Mouse (Mus musculus) spleen, adult 12 weeks (tissue): ENCODE results near the gene 1110008P14Rik.
"Not testable (repeated sequence)": the region's sequence is repeated elsewhere in the genome, so short reads cannot be mapped to it uniquely, and the experiment has no call there.

Source experiments
- DNase-seq: peaks from one replicate; pipeline ENCODE4 v3.0.0; 2022; ENCODE audit warnings: low spot score

1110008P14Rik gene

DNA sequence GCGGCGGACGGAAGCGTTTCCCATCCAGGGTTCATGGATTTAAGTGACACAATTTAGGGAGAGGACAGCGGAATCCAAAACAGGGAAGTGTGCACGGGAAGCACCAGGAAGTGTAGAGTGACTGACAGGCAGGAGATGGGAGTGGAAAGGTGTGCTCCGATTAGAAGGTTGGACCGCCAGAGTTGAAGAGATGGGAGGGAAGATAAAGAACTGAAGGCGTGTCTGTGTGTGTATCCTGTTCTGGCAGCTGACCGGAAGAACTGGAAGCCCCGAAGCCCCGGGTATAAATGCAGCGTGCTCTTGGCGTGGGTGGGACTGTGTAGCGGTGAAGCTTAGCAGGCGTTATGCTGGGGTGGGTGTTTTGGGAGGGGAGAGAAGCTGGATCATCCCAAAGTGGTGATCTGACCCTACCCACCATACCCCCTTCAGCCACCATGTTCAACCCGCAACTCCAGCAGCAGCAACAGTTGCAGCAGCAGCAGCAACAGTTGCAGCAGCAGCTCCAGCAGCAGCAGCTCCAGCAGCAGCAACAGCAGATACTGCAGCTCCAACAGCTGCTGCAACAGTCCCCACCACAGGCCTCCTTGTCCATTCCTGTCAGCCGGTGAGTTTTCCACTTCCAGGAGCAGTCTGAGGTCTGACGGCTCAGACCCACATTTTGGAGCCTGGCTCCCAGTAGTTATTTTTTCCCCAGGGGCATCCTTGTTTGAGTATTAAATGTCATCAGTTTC is 18.2 kb downstream of the 1110008P14Rik start:
- DNase-seq, result no peak

- DNase-seq, result peak; percentile 88
Measured at GRCm38 (mm10) chr2:32362817-32363340, 18.9 kb downstream of the 1110008P14Rik start.

GRCm38 (mm10) chr2:32362274-32362673 is 19.5 kb downstream of the 1110008P14Rik start:
- not testable (repeated sequence) for DNase-seq

DNA sequence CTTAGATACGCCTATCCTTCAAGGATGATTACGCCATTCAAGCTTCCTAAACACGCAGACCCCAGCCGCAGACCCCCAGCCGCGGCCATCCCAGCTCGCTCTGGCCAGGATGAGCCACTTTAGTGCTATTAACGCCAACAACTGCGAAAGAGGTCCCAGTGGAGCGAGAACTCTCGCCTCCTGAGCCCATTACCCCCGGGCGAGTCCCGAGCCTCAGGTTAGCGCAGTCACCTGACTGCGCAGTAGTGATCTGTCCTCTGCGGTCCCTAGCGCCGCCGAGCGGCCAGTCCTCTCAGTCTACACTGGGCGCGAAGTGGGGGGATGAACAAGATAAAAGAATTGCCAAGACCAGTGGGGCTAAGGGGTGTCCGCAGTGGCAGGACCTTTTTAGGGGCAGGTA is 20.3 kb downstream of the 1110008P14Rik start:
- DNase-seq, result peak; percentile 72

GRCm38 (mm10) chr2:32360741-32361140 is 21.0 kb downstream of the 1110008P14Rik start:
- peak; percentile 59 for DNase-seq

DNA sequence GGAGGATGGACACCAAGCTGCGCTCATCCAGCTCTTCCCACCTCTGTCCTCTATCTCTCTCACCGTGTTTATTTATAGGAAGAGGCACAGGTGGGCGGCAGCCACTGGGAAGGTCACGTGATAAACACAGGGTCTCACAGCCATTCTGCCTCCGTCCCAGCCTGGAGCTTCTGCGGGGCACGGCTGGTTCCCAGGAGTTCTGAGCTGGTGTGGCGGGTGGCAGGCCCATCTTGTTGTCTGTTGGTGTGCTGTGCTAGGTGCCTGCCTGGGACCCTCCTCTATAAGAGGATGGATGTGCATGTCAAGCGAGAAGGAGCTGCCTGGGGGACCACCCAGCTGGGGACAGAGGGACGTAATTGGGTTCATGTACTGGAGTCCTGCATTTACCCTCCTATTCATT is 23.4 kb downstream of the 1110008P14Rik start:
- DNase-seq, result no peak

- DNase-seq, result no peak
Measured at GRCm38 (mm10) chr2:32357710-32358109, 24.0 kb downstream of the 1110008P14Rik start.

DNA sequence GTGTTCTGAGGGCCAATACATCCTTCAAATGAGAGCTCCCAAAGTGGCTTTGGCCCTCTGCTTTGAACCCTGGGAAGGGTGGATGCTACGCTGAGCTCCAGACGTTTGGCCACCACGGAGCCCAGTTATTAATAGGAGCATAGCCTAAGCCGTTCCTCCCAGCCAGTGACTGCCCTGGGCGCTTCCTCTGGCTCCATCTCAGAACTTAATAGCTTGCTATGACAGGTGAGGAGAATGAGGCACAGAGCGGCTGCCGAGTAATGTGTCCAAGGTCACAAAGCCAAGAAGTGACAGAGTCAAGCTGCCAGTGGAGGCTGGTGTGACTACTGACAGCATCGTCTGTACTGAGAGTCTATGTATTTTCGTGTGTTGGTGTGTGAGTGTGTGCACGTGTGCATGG is 25.5 kb downstream of the 1110008P14Rik start:
- DNase-seq, result no peak

DNA sequence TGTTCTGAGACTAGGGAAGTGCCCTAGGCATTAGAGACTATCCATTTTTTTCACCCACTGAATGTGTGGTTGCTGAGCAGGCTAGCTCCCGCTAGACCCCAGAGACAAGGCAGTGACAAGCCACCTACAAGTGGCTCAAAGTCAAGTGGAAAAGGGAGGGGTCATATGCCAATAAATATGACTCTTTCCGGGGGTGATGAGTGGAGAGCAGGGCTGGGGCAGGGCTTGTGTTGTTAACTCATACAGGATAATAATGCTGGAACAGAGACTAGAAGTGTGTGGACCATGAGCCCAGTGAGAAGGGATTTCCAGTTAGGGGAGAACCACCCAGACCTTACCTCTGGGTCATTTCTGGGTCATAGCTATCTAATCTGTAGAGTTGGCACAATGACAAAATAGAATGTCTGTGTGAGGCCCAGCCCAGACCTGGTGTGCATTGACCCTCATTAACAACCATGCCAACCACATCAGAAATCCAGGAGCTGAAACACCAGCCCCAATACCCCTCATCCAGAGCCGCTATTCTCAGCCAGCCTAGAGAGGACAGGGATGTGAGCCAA is 27.3 kb downstream of the 1110008P14Rik start:
- DNase-seq, result no peak

DNA sequence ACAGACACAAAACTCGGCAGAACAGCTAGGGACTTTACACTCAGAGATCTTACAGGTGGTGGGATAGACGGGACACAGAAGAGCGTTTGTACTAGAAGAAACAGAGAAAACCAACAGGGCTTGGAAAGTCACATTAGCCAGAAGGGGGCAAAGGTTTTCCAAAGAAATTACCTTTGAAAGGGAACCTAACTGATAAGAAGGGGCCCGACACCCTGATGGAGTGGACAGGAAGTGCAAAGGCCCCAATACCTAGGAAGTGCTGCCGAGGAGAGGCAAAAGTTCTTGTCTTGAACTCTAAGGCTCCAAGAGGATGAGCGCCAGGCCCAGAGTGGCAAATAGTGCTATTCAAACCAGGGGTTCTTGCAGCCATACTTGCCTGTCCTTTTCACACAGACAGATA is 27.9 kb downstream of the 1110008P14Rik start:
- no peak for DNase-seq

- peak; percentile 79 for DNase-seq
Measured at GRCm38 (mm10) chr2:32353007-32353542, 28.7 kb downstream of the 1110008P14Rik start, which contains the start of gene Dnm1. Gene Dnm1, minus strand, starts transcription at chr2:32353338.

GRCm38 (mm10) chr2:32352151-32353006 is 29.4 kb downstream of the 1110008P14Rik start, which contains the start of gene Ciz1:
Gene Ciz1, plus strand, starts transcription at chr2:32352327.
- DNase-seq, result no peak

- no peak for DNase-seq
Measured at GRCm38 (mm10) chr2:32351471-32351961, 30.2 kb downstream of the 1110008P14Rik start.

- DNase-seq, result no peak
Measured at GRCm38 (mm10) chr2:32350471-32351051, 31.2 kb downstream of the 1110008P14Rik start.

DNA sequence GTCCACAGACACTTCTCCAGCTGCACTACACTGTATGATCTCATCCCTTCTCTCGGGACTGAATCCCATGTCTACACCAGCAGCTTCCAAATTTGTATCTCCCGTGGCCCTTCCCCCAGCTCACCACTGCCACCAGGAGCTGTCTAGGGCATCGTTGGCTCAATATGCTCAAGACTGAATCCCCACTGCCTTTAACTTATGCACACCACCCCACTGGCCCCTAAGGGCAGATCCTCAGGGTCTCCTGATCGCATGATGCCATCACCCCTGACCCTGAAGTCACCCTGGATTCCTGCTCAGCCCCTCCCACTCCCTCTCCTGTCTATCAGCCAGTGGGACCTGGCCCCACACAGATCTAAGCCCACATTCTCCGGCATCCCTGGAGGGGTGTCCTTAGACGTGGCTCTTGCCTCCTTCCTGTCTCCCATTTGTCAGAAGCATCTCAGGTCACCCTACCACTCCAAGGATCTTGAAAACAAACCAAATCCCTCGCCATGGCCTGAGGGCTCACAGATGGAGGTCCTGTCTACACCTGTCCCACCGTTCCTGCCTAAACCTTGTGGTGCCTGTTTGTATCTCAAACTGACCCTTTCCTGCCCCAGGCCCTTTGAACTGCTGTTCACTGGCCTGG is 32.0 kb downstream of the 1110008P14Rik start:
- no peak for DNase-seq

GRCm38 (mm10) chr2:32348311-32348710 is 33.4 kb downstream of the 1110008P14Rik start:
- DNase-seq, result no peak

- no peak for DNase-seq
Measured at GRCm38 (mm10) chr2:32347019-32347418, 34.7 kb downstream of the 1110008P14Rik start.

GRCm38 (mm10) chr2:32344598-32345321 is 37.0 kb downstream of the 1110008P14Rik start:
- DNase-seq, result no peak

GRCm38 (mm10) chr2:32344056-32344455 is 37.7 kb downstream of the 1110008P14Rik start:
- DNase-seq, result no peak

DNA sequence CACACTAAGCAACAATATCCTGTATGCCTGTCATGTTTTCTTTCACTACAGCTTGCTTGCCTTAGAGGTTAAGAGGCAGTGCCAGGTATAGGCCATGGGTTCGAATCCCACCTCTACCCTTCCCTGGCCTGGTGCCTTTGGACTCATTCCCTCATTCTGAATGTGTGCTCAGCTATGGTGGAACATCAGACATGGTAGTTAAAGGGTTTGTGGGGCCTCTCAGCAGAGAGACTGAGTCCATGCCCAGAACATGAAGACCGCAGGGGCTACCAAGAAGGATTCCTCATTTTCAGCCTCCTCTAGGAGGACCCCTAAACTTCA is 38.4 kb downstream of the 1110008P14Rik start:
- DNase-seq, result no peak
